In the genomic region with DNA sequence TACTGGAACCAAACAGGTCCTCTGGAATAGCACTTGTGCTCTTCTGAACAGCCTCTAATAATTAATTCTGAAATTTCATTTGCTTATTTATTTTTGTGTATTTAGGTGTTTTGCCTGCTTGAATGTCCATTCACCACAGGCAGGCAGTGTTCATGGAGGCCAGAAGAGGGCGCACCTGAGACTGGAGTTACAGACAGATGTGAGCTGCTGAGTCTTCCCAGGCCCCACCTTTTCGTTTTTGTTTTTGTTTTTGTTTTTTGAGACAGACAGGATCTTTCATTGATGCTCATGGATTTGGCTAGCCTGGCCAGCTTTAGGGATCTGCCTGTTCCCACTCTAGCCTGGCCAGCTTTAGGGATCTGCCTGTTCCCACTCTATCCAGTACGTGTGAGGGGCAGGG, we compare ENCODE assay signal across 1 mouse cellular context.
TF ChIP-seq lines count a peak whose summit lies in the region.

No protein-coding gene starts in this region.

TF ChIP-seq in C2C12, 6 proteins besides CTCF, POLR2A, EP300 and RAD21:
- TF ChIP-seq FOSL1 (IDR thresholded peaks at IDR 0.05; ENCODE audit: insufficient read depth, low read length, poor library complexity, severe bottlenecking) = no peak
- TF ChIP-seq CEBPB (IDR thresholded peaks at IDR 0.05; ENCODE audit: low read depth) = no peak
- no peak for TF ChIP-seq MYOG (IDR thresholded peaks at IDR 0.05; ENCODE audit: control insufficient read depth, extremely low read depth, insufficient read length)
